Mouse (Mus musculus) left cerebral cortex, adult 6 months (tissue): ENCODE data around the gene Arap2. TPM values are rescaled to one million over a fixed set of nuclear protein-coding genes. Genes with fewer than 3 reads are reported as not detected.

Experiments used
- long read RNA-seq, 2 experiments: library from polyadenylated mRNA; unstranded; transcript quantifications; one replicate each; pipeline ENCODE4 v2.0.0; 2019 to 2020
- polyA plus RNA-seq: library from polyadenylated mRNA; unstranded; fragments of <200 nt; fragmentation: Nextera tagmentation; gene quantifications from 2 replicates; pipeline ENCODE4 v1.2.3, GENCODE M21; 2021

Gene Arap2
- polyA plus RNA-seq = 20.2 and 20.3 TPM in 2 replicates
- long read RNA-seq, experiment 1, full-length matches to known transcripts = 1 of 90 reads
- long read RNA-seq, experiment 1, partial matches to known transcripts = 82 of 90 reads
- long read RNA-seq, experiment 1, other reads (novel, unspliced or antisense) = 7 of 90 reads
- long read RNA-seq, experiment 2, partial matches to known transcripts = 38 of 50 reads
- long read RNA-seq, experiment 2, other reads (novel, unspliced or antisense) = 11 of 50 reads

GRCm38 (mm10) chr5:62765784-62766701, at the start of gene Arap2:
Gene Arap2, minus strand, starts transcription at chr5:62766159.

DNA sequence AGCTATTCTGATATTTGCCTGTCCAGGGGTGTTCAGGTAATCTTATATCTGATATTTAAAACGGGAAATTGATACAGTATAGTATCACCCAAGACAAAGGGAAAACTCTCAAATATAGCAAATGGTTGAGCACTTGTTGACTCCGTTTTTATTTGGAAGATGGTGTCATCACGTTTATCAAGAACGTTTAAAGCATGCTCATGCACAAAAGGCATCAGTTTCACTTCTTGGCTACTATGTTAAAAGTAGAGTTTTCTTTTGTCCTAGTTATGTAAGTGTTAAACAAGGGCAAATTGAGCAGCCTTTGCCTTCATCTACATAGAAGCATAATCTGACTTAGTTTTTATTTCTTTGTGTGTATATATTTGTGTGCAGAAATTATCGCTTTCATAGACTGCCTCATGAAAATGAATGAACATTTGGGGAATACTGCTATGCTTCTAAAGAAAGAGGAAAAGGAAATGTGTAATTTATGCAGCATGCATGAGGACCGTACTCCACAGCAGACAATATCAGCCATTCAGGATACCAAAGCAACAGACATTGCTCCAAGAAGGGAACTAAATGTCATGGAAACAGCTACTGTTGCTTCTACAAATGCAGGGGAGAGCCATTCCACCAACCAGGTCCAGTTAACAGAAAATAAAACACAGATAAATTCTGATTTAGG, 47.6 kb upstream of the Arap2 start, which contains the start of gene Dthd1:
TSS of gene Dthd1 (plus strand) at position 422 of the 670 bp plus-strand sequence.

Other genes starting within 250 kb of the Arap2 start
- gene Dthd1, start 47.7 kb upstream of the Arap2 start, polyA plus RNA-seq = not detected in 2 replicates